Mouse (Mus musculus): Measurements from ENCODE around the gene Nlrc5. TPM values are rescaled to one million over a fixed set of nuclear protein-coding genes. Genes with fewer than 3 reads are reported as not detected.

Gene Nlrc5
- total RNA-seq, 2 experiments from 2014 or later, result 0.49 to 1.7 TPM

DNA sequence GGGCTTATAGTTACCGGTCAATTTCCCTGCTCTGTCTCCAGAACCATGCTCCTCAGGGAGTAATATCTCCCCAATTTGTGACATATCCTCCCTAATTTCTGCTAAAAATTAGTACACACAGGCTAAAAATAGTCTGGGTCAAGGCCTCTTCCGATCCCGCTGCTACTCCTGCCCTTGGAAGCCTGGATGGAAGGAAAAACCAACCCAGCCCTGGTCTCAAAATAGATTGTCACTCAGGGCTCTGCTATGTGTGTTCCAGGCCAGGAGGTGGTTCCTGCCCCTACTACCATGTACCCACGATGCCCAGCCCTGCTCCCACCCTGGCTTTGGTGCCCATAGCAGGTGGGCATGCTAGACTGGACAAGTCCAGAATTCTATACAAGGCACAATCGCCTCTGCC is 115.8 kb downstream of the Nlrc5 start:
- intact Hi-C loops (cut with DNase I), result no loop called here
- no peak for DNase-seq (ENCODE audit: low spot score)

DNA sequence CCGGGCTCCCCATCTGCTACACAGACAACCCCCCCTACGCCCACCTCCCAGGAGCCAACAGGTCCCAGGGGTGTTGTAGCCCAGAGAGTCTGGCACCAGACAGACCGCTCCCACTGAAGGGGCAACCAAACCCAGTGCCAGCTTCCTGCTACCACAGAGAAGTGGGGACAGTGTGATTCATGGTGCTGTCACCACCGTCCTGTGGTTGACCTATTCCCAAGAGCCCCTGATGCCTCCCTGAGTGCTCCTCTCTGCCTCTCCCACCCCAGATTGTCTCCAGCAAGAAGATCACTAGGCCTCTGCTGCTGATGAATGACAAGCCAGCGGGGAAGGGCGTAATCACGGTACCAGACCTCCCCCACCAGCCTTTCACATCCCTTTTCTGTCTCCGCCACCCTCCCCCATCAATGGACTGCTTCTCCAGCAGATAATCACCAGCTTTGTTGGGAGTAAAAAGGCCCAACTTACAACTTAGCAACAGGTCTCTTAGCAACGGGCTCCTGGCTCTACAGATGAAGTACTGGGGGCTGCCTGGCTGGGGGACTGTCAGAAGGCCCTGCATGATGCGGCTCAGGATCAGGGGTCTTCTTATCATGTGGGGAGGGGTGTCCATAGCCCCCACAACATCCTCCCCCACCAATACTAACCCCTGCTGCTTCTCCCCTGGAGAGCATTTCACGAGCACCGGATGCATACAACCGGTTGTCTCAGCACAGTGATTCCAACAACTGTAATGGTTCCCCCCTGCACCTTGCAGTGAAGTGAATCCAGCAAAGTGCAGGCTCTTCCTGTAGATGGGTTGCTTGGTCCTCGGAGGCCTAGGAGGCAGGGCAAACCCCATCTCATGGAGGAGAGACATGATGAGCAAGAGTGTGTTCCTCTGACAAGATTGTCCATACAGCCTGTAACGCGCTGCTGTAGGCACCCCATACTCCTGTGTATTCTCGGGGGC is 117.6 kb downstream of the Nlrc5 start:
- no peak for DNase-seq (ENCODE audit: low spot score)
- intact Hi-C loops (cut with DNase I), result no loop called here

DNA sequence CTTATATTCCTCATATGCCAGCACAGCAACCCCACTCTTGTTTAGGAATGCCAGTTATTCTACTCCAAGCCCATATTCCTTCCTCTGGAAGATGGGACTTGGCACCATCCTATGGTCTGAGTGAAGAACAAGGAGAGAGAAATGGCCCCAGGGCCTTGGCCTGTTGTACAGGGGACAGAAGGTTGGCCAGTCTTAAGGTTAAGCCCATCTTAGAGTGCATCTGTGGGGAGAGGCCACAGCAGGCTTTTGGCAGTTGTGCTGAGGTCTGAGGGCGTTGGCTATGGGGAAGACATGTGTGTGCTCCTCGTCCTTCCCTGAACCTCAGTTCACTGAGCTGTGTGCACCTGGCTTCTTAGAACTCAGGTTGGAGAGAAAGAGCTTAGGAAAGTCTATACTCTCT is 118.5 kb downstream of the Nlrc5 start:
- intact Hi-C loops (cut with DNase I), result no loop called here
- DNase-seq (ENCODE audit: low spot score), result no peak

DNA sequence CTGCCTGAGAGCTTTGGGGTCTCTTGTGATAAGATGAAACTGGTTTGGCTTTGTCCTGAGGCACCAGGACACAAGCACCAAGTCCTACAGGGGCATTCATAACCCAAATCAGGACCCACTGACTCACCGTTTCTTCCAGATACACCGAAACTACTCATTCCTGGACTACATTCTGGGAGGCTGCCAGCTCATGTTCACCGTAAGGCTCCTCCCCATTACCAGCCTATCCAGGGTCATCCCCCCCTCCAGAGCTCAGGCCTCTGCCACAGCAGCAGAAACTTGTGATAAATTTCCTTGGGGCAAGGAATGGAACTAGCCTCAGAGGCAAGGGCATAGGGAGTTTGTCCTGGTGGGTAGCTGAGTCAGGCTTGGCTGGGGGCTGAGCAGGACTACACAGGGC is 123.1 kb downstream of the Nlrc5 start:
- intact Hi-C loops (cut with DNase I), result no loop called here
- no peak for DNase-seq (ENCODE audit: low spot score)

DNA sequence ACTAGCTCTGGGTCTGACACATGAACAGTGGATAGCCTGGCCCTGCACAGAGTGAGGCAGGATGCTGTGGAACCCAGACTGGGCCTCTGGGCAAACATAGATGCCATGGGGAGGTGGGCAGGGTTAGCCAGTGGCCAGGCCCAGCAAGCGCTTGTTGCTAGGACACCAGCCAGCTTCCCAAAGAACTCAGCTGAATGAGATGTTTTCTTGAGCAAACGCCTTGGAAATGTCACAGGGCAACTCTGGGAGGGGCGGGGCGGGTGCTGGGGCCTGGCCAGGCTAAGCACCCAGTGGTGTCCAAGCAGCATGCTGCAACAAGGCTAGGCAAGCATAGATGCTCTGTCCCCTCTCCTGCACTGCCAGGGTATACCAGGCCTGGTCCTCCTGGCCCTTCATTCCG is 127.1 kb downstream of the Nlrc5 start:
- intact Hi-C loops (cut with DNase I), result no loop called here
- no peak for DNase-seq (ENCODE audit: low spot score)

DNA sequence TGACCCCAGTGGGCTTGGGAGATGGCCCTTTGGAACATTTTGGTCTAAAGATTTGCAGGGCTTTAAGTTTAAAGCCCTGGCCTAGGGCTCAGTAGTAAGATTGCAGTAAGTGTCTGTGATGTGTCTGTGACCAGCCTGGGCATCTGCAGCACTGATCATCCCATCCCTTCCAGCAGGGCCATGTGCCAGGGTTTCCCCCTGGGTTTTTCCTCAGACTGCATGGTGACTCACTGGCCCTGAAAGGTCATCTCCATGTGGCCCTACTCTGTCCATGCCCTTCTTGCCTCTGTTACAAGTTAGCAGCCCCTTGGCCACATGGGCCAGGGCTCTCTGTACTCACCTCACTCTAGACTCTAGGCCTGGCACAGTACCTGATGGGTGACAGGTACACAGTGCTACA is 130.3 kb downstream of the Nlrc5 start:
- DNase-seq (ENCODE audit: low spot score), result no peak
- intact Hi-C loops (cut with DNase I), result no loop called here

DNA sequence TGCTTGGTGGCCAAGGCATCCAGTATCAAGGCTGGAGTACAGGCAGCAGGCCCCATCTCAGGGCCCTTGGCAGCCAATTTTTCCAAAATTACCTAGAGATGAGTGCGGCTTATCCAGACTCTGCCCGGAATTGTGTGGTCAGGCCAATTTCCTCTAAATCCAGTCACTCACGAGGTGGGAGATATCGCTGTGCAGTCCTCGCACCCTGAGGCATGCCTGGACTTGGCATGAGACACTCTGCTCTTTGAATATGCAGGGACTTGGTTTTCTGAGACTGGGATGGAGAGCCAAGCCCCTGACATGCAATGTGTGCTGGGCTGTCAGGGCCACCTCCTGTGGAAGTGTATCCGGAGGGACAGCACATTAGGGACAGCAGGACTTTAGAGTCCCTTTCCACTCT is 131.9 kb downstream of the Nlrc5 start:
- intact Hi-C loops (cut with DNase I), result no loop called here
- DNase-seq (ENCODE audit: low spot score), result no peak

DNA sequence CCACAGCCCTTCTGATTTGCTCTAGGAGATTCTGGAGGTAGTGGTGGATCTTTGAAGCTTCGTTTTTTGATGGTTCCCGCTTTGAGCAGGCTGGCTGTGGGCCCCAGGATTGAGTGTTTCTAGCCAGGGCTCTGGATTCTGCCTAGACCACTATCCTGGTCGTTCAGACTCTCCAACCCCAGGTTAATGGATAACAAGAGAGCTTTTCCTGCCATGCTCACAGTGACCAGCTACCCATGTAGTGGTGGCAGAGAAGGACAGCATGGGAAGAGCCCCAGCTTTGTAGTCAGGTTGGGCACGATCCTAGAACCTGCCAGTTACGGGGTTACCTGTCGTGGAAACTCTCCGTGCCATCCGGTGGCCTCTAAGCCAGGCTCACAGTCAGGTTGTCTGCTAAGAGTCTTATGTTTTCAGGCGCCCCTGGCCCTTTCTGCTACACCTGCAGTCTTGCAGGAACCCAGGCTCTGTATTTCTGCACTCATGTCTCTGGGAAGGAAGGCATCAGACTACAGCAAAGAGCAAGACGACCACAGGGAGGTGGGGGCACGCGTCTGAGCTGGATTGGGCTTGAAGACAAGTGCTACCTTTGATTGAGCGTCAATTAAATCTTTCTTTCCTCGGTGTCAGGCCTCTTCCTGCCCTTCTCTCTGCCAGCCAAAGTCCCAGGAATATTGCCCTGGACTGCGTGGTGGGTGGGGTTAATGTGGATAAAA is 132.4 kb downstream of the Nlrc5 start:
- DNase-seq (ENCODE audit: low spot score), result no peak
- intact Hi-C loops (cut with DNase I), result no loop called here

DNA sequence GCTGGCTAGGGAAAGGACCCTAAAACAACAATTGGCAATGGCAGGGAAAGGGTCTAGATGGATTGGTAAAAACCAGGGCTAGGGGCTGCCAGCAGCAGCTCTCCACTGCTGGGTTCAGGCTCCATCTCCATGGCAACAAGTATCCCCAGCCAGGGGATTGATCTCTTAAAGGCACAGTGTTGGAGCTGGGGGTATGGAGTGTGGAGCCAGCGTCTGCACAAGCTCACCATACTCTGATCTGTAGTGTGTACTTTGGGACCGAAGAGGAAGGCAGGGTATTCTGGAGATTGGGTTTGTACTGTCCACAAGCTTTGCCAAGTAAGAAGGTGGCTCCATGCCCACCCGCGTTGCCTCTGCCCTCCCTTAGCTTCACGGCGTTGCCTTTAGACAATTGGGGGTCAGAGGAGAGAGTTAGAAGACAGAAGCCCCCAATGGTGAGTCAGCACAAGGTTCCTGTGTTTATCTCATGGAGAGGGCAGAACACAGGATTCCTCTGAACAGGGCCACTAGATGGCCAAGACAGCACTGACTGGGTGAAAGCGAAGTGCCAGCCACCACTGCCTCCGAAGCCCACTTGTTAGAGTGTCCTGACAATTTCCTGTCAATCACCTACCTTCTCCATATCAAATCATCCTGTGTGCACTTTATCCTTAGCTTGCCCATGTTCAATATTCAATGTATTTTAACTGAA is 133.1 kb downstream of the Nlrc5 start:
- intact Hi-C loops (cut with DNase I), result no loop called here
- DNase-seq (ENCODE audit: low spot score), result no peak

DNA sequence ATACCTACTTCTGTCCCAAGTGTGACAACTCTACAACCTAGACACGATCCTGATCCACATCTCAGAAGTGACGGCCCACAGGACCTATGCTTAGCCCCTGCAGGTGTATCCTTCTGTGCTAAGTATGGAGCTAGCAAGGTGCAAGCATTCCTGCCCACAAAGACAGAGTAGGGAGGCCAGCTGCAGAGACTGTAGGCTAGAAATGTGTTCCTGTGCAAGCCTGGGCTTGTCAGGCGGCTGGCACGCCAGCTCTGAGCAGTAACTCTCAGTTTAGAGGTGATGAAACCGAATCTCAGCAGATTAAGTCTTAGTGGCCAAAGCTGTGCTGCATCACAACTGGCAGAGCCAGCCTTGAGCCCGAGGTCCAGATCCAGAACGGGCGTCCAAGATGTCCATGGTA is 133.9 kb downstream of the Nlrc5 start:
- no peak for DNase-seq (ENCODE audit: low spot score)
- intact Hi-C loops (cut with DNase I), result no loop called here

DNA sequence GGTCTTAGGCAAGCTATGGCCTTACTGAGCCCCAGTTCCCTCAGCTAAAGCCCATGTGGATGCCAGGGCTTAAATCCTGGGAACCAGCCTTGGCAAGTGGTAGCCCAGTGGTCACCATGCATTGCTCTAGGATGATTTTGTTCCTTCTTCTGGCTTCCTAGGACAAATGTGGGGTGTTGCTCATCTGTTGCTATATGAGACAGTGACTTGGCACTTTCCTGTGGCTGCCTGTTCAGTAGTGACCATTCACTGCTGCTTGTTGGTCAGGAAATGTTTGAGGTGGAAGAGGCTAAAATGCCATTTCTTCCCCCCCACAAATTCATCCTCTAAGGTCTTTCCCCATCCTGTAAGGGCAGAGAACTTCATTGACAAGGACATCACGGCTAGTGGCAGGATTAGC is 135.3 kb downstream of the Nlrc5 start:
- intact Hi-C loops (cut with DNase I), result no loop called here
- no peak for DNase-seq (ENCODE audit: low spot score)

DNA sequence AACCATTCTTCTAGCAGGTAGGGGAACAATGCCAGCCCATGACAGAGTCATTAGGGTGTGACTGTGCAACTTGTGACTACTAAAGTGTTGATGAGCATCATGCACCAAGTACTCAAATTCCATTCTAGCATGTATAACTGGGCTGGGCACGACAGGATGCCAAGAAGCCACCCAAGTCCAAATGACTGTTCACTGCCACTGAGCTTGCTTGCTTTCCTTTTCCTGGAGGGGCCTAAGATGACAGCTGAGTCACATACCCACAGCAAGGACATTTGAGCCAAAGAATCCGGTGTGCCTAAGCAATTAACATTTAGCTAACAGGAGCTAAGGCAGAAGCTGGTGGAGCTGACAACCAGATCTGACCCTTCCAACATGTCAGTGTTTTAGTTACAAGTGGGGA is 137.7 kb downstream of the Nlrc5 start:
- intact Hi-C loops (cut with DNase I), result no loop called here

DNA sequence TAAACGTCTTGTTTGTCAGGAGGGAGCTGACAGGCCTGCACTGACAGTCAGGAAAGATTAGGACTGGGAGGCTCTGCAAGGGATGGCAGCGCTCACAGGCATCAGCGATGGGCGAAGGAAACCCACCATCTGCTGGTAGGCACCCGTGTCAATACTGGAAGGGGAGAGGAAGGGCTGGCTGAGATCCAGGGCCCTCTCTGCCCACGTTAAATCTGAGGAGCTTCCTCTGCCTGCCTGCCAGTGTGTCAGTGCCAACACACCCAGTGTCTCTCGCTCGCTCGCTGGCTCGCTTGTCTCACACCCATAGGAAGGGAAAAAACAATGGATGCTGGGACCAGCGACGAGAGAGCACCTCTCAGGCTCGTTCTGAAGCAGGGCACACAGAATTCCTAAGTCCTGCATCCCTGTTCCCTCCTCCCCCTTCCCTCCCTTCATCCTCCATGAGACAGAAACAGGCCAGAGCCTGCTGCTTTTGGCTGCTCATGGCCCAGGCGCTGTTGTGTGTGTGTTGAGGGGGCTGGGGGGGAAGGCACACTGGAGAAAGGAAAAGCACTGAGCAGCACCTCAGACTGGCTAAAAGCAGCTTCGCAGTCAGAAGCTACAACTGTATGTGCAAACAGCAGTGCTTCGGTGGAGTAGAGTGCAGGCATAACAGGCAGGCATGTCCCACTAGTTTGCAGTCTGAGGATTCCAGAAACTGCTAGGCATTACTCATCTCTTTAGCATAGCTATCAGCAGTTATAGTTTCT is 140.2 kb downstream of the Nlrc5 start:
- intact Hi-C loops (cut with DNase I), result no loop called here
- no peak for DNase-seq (ENCODE audit: low spot score)

More for the DNA sequence above, 137.7 kb downstream of the Nlrc5 start:
- no peak for DNase-seq (ENCODE audit: low spot score)

DNA sequence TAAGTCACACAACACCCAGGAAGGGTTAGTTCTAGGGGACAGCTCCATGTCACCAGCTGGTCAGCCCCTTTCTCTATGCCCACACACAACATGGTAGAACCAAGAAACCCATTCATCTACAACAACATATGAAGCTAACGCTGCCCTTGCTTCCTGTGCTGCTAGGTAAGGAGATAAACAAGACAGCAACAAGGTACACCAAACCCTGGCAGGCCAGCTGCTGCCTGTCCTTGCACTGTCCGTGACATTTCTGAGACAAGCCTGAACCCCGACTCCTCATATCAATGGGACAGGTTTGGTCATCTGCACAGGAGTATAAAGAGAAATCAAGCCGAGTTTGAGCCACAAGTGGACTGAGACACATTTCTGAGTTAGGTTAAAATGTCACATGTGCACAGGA is 141.0 kb downstream of the Nlrc5 start:
- DNase-seq (ENCODE audit: low spot score), result no peak
- intact Hi-C loops (cut with DNase I), result no loop called here

Small RNAs within 50 kb of the gene (microRNA-seq; reads per million reads assigned to microRNA genes)
- not detected for gene Mir7072

Other genes with a start within 250 kb of the Nlrc5 start
- 10 to 100 TPM; 15.3 to 15.5 TPM for gene Nup93, start 219.8 kb upstream of the Nlrc5 start, total RNA-seq (2021)
- under 1 TPM; 0.14 to 0.26 TPM for gene Slc12a3, start 105.2 kb upstream of the Nlrc5 start, total RNA-seq (2021)
- gene Herpud1, start 47.9 kb upstream of the Nlrc5 start, total RNA-seq (2021), result 100 to 1,000 TPM; 180 to 257 TPM
- 1 to 10 TPM; 3.5 to 5.1 TPM for gene Cpne2, start 98.6 kb downstream of the Nlrc5 start, total RNA-seq (2021)
- gene Rspry1, start 167.6 kb downstream of the Nlrc5 start, total RNA-seq (2021), result 10 to 100 TPM; 11.2 to 12.4 TPM
- gene Fam192a, start 167.6 kb downstream of the Nlrc5 start, total RNA-seq (2021), result 10 to 100 TPM; 18.4 to 20.5 TPM
- 10 to 100 TPM; 82.3 to 84.2 TPM for gene Arl2bp, start 232.2 kb downstream of the Nlrc5 start, total RNA-seq (2021)